Mouse (Mus musculus): Measurements from ENCODE around the gene Lrfn2.

The Lrfn2 gene

DNA sequence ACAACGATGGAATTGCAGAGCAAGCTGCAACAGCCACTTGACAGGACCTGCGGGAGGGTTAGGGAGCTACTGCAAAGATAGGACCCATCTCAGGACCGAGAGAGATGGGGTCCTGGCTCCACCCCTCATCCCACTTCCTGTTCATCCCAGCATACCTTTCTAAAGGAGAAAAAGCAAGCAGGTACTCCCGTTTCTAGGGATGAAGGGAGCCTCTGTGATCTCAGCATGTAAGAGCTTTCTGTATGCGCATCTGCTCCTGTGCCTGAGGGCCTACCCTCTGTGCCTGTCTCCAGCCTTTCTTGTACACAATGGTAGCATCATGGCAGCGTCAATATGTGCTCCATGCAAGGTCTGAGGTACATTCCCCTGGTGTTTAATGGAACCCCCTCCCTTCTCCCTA, 102.9 kb downstream of the Lrfn2 start:
- DNase-seq: no peak

GRCm38 (mm10) chr17:49037163-49037950, 105.2 kb downstream of the Lrfn2 start:
- no peak for DNase-seq

GRCm38 (mm10) chr17:49043806-49044640, 111.8 kb downstream of the Lrfn2 start:
- DNase-seq: no peak

- DNase-seq: no peak
Observed at GRCm38 (mm10) chr17:49047921-49048320, 115.7 kb downstream of the Lrfn2 start.

GRCm38 (mm10) chr17:49051231-49051630, 119.1 kb downstream of the Lrfn2 start:
- DNase-seq: peak; percentile 24 to 42

GRCm38 (mm10) chr17:49061141-49061540, 129.0 kb downstream of the Lrfn2 start:
- DNase-seq: no peak

- no peak for DNase-seq
Observed at GRCm38 (mm10) chr17:49063789-49064188, 131.6 kb downstream of the Lrfn2 start.

- no peak for DNase-seq
Observed at GRCm38 (mm10) chr17:49064526-49064925, 132.3 kb downstream of the Lrfn2 start.

DNA sequence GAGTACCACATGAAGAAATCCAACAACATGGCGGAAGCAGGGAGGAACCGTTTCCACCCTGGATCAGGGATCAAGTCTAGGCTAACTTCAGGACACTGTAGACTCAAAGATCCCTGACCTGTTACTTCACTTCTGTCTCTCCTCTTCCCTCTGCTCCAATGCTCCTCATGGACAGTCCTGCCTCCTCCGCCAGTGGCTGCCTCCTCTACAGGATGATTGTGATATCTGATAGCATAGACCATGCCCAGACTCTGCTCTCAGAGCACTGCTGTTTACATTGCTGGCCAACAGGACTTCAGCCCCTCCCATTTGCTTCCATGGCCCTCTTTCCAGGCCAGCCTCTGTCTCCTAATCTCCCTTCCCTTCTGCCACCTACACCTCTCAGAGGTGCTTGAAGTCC, 132.9 kb downstream of the Lrfn2 start:
- DNase-seq: no peak

DNA sequence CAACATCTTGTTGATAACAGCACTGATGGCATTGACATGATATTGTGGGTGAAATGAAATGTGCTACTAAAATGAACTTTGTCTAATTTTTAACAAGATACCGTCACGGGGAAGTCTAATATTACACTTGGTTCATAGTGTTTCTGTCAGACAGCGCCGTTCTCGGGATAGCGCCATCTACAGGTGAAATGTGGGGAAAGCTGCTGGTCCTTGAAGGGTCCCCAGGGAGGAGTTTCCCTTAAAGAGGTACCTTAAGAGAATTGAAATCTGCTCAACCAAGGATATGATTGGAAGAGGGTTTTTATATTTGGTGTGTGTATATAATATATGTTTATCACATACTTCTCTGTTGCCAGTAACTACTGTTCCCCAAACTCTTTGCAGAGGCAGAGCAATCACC, 134.6 kb downstream of the Lrfn2 start:
- DNase-seq: no peak

- DNase-seq: no peak
Observed at GRCm38 (mm10) chr17:49078168-49078567, 146.0 kb downstream of the Lrfn2 start.

GRCm38 (mm10) chr17:49079647-49080046, 147.5 kb downstream of the Lrfn2 start:
- DNase-seq: no peak

DNA sequence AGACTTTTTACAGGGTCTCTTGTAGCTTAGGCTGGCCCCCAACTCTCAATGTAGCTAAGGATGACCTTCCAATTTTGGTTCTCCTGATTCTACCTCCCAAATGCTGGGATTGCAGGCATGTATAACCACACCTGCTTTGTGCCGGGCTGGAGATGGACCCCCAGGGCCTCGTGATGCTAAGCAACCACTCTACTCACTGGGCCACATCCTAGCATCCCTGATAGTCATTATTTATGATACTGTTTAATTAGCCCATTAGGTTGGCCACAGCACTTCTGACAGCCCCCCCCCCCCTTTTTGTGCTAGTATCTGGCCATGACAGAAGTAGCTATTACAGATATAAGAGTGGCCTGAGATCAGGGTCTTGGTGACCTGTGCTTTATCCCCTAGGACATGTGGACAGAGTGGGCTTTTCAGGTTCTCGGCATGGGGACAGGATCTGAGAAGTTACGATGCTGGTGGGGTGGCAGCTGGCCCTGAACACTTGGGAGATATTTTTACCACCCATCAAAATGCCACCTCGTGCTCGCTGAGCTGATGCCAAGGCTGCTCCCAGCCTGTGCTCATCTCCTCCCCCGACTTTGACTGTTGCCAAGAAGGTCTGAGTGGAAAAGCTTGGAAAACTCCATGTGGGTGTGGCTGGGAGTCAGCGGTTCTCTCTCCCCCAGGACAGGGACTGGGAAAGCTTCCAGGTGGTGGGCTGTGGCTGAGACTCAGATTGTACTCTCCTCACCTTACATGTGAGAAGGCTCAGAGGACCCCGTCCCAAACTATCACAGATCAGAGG, 151.6 kb downstream of the Lrfn2 start:
- no peak for DNase-seq

- no peak for DNase-seq
Observed at GRCm38 (mm10) chr17:49085111-49085510, 152.9 kb downstream of the Lrfn2 start.

GRCm38 (mm10) chr17:49096781-49097544, 164.8 kb downstream of the Lrfn2 start:
- no peak for DNase-seq

GRCm38 (mm10) chr17:49111399-49111798, 179.2 kb downstream of the Lrfn2 start:
- DNase-seq: no peak

DNA sequence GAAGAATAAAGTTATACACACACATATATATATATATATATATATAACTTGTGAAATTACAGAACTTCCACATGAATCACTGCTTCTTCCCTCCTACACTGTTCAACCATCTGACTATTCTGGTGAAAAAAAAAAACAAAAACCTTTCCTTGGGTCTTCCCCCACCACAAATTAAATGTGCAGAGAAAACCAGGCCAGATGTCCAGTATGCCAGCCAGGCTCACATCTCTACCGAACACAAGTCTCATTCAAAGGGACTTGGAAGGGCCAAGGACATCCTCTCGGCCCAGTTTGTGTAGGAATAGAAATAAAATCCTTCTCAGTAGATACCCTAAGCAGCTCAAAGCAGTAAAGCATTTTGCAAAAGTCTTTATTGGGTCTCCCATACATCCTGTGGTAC, 179.7 kb downstream of the Lrfn2 start:
- no peak for DNase-seq

- DNase-seq: no peak
Observed at GRCm38 (mm10) chr17:49113336-49113735, 181.2 kb downstream of the Lrfn2 start.

DNA sequence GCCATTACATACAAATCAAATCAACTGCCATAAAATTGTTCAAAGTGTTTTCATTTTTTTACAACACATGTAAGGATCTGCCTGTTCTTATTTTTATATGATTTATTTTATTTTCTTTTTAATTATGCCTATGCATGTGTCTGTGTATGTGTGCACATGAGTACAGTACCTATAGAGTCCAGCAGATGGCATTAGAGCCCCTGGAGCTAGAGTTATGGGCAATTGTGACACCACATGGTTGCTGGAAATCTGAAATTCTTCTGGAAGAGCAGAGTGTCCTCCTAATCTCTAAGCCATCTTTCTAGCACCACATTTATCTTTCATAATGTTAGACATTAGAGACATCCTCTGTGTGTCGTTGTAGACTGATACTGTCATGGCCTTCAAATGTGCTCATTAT, 192.0 kb downstream of the Lrfn2 start:
- DNase-seq: no peak

- no peak for DNase-seq
Observed at GRCm38 (mm10) chr17:49124642-49125041, 192.5 kb downstream of the Lrfn2 start.

Measured in kidney, postnatal 25 days (tissue).